Mouse (Mus musculus): ENCODE measurements around the gene Cd70.

DNA sequence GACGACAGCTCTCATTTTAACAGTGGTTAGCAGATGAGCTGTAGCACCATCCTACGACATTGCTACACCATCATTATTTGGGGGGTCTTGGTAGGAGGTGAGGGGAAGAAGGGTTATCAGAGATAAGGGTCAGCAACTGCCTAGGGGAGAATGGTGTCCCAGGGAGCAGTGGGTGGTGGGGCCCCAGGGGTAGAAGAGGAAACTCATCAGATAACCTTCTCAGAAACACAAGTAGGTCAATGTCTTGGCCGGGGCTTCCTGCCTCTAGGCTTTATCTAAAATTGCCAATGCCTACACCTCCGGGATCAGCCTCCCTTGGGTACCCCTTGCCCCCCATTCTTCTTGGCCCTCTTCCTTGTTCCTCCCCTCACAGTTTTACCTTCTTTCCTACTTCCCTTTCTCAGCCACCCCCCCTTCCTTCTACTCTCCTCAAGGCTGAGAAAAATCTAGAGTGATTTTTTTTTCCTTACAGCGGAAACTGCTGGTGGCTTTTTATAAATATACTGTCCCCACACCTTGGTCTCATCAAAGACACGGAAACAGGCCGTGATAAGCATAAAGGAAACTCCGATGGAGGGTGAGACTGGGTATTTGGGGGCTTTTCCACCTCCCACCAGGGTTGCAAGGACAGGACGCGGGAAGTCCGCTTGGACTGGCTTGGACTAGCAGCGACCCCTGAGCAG, 39.1 kb upstream of the Cd70 start:
- TF ChIP-seq CTCF (IDR thresholded peaks at IDR 0.05; ENCODE audit: low read depth, low read length) = no peak
- TF ChIP-seq POLR2A (IDR thresholded peaks at IDR 0.05; ENCODE audit: extremely low read depth, insufficient read depth, low read length) = no peak
